Comparison of ENCODE assay signal across 20 mouse cellular contexts in the genomic region with DNA sequence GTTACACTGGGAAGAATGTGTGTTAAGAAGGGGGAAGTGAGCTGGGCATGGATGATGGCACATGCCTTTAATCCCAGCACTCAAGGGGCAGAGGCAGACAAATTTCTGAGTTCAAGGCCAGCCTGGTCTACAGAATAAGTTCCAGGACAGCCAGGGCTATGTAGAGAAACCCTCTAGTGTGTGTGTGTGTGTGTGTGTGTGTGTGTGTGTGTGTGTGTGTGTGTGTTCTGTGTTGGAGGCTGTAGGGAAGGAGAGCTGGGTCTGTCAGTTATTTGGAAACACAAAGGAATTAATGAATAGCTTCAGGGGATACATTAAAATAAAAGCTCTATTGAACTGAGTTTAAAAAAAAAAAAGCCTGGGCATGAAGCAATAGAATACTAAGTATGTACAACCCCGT. TPM values are rescaled to one million over a fixed set of nuclear protein-coding genes. Genes with fewer than 3 reads are reported as not detected.
"Had no signal": no experiment of that assay in that cellular context is flagged by ENCODE, and none has a peak within 500 bp of the region (broad histone marks: within the 10 kb centered on the region; RNA-seq: fewer than 3 reads in every experiment).

No protein-coding gene starts in this region.

- H3K27me3 ChIP-seq: lung, embryonic 15.5 days; midbrain, embryonic 13.5 days; midbrain, embryonic 15.5 days; neural tube, embryonic 12.5 days; stomach, embryonic 15.5 days had no signal

- H3K9ac ChIP-seq: lung, embryonic 15.5 days; midbrain, embryonic 13.5 days; midbrain, embryonic 15.5 days; neural tube, embryonic 12.5 days; stomach, embryonic 15.5 days had no signal

- H3K36me3 ChIP-seq: lung, embryonic 15.5 days; midbrain, embryonic 13.5 days; midbrain, embryonic 15.5 days; neural tube, embryonic 12.5 days; stomach, embryonic 15.5 days had no signal

- ATAC-seq: lung, postnatal 0 days; midbrain, embryonic 13.5 days; midbrain, embryonic 15.5 days had no signal

- H3K4me3 ChIP-seq: lung, embryonic 15.5 days; megakaryocyte, embryonic 14.5 days; midbrain, embryonic 13.5 days; midbrain, embryonic 15.5 days; neural tube, embryonic 12.5 days; stomach, embryonic 15.5 days had no signal

- H3K9me3 ChIP-seq: lung, embryonic 15.5 days; megakaryocyte, embryonic 14.5 days; midbrain, embryonic 13.5 days; midbrain, embryonic 15.5 days; neural tube, embryonic 12.5 days; stomach, embryonic 15.5 days had no signal

- H3K4me2 ChIP-seq: lung, embryonic 15.5 days; midbrain, embryonic 11.5 days; midbrain, embryonic 13.5 days; midbrain, embryonic 15.5 days; neural tube, embryonic 12.5 days; stomach, embryonic 15.5 days had no signal

- H3K27ac ChIP-seq: lung, embryonic 15.5 days; macrophage; midbrain, embryonic 13.5 days; midbrain, embryonic 15.5 days; neural tube, embryonic 12.5 days; stomach, embryonic 15.5 days; stomach, postnatal 0 days had no signal

- DNase-seq: lung, adult 2 months; lung, postnatal 14 days; lung, postnatal 36 days; right cerebral cortex, postnatal 14 days; thymus, adult 2 months; thymus, postnatal 25 days; thymus, postnatal 4 days had no signal

- H3K4me1 ChIP-seq: stomach, embryonic 15.5 days had no signal

RNA-seq across cellular contexts. Expression of a gene that starts 37.6 kb away (rescaled TPM):
- total RNA-seq: monocyte, adult 5-6 weeks; neutrophil, adult 5-6 weeks had no signal
- polyA plus RNA-seq: macrophage; stomach, embryonic 15.5 days had no signal

RNA-seq across cellular contexts. Expression of a gene that starts 37.7 kb away (rescaled TPM):
- total RNA-seq: monocyte, adult 5-6 weeks; neutrophil, adult 5-6 weeks had no signal
- polyA plus RNA-seq: lung, embryonic 15.5 days; macrophage; midbrain, embryonic 11.5 days; midbrain, embryonic 13.5 days; midbrain, embryonic 15.5 days; neural tube, embryonic 12.5 days; neural tube, embryonic 14.5 days; stomach, embryonic 15.5 days; stomach, postnatal 0 days had no signal
